Mouse (Mus musculus) hindbrain, embryonic 11.5 days (tissue): Measurements from ENCODE around the gene Grm4. TPM values are rescaled to one million over a fixed set of nuclear protein-coding genes. Genes with fewer than 3 reads are reported as not detected.

Experiments used
- ATAC-seq: fragments of 200-750 bp; cut with Nextera tagmentation; 2 replicates; pipeline ENCODE4 v1.8.0; 2017; ENCODE audit warnings: mild to moderate bottlenecking, moderate TSS enrichment, moderate library complexity; ENCODE audit not compliant: low FRiP score
- DNase-seq: peaks from one replicate; pipeline ENCODE4 v3.0.0-alpha.2; 2015; ENCODE audit warnings: low spot score
- H3K27ac ChIP-seq: fragments of 300-500 bp; sonication (generic); 2 replicates; pipeline ENCODE4 v1.5.1; 2014; ENCODE audit warnings: mild to moderate bottlenecking, low read depth, low read length
- H3K27me3 ChIP-seq: fragments of 300-500 bp; sonication (generic); 2 replicates; pipeline ENCODE4 v1.6.1; 2014; ENCODE audit warnings: mild to moderate bottlenecking, low read length, moderate library complexity, mixed read lengths; ENCODE audit not compliant: control insufficient read depth, insufficient read depth
- H3K36me3 ChIP-seq: fragments of 300-500 bp; sonication (generic); 2 replicates; pipeline ENCODE4 v1.6.1; 2014; ENCODE audit warnings: mild to moderate bottlenecking, low read length, moderate library complexity, mixed read lengths; ENCODE audit not compliant: control insufficient read depth, insufficient read depth
- H3K4me1 ChIP-seq: fragments of 300-500 bp; sonication (generic); replicated peaks from 2 replicates; pipeline ENCODE4 v1.6.1; 2014; ENCODE audit warnings: low read length, mixed read lengths; ENCODE audit not compliant: control insufficient read depth, insufficient read depth
- H3K4me2 ChIP-seq: fragments of 300-500 bp; sonication (generic); replicated peaks from 2 replicates; pipeline ENCODE4 v1.6.1; 2014; ENCODE audit warnings: mild to moderate bottlenecking, low read depth, low read length
- H3K4me3 ChIP-seq: fragments of 300-500 bp; sonication (generic); 2 replicates; pipeline ENCODE4 v1.5.1; 2014; ENCODE audit warnings: low read depth, low read length
- H3K9ac ChIP-seq: fragments of 300-500 bp; sonication (generic); 2 replicates; pipeline ENCODE4 v1.6.1; 2014; ENCODE audit warnings: low read depth, low read length
- H3K9me3 ChIP-seq: fragments of 300-500 bp; sonication (generic); 2 replicates; pipeline ENCODE4 v1.6.1; 2016; ENCODE audit warnings: low read length; ENCODE audit not compliant: control insufficient read depth
- WGBS: fragments of 180-500 bp; shearing (Covaris S2); extraction: QIAGEN DNeasy Blood & Tissue Kit; methylation state at CpG from one replicate; pipeline ENCODE4 v1.1.7; 2014; 5-methylcytosine and 5-hydroxymethylcytosine counted together
- polyA plus RNA-seq: library from polyadenylated mRNA; unstranded; fragments of >200 nt; fragmentation: Nextera tagmentation; extraction: Ambion mirVana; gene quantifications from 2 replicates; pipeline ENCODE4 v1.2.1, GENCODE M21; 2014

The Grm4 gene
- polyA plus RNA-seq, 1 experiment from 2014 or later, result 3.6 TPM

DNA sequence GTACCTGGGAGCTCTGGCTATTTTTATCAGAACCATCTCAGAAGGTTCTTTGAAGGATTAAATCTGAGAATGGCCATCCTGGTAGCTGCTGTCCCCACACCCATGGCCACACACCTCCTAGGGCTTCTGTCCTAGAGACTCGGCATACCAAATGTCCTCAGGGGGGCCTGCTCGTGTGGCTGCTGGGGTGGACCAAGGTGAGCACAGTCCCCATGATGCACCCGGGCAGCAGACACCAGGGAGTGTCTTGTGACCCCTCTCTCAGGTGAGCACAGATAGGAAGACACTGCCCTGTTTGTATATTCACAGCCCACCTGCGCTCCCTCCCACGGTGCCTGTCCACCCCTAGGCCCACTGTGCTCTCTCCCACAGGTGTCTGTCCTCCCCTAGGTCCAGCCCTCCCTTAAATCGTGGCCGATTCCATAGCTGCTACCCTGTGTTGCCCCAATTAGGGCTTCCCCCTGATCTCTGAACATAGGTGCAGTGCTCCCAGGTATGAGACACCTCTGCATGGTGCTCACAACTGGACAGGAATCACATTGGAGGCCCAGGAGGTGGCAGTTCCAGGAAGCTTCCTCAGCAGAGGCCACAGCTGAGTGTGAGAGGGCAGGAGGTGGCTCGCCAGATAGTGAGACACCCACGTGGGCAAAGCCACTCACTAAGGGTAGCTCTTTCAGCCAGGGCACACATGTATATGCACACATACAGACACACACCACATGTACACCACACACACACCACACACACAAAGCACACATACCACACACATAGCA, 66.0 kb downstream of the Grm4 start:
- Histone ChIP-seq H3K27me3 (no peaks in the 10 kb centered on the region), H3K4me3 (no peak overlapping the region), H3K4me1 (no peaks in the 10 kb centered on the region), H3K9me3 (no peaks in the 10 kb centered on the region), H3K27ac (no peak overlapping the region), H3K4me2 (no peak overlapping the region), H3K9ac (no peak overlapping the region), H3K36me3 (no peaks in the 10 kb centered on the region)
- WGBS, result 78% methylated on average over 9 of the region's 9 CpGs
- no peak for DNase-seq
- no peak for ATAC-seq

- Histone ChIP-seq H3K4me2 (no peak overlapping the region), H3K27me3 (no peaks in the 10 kb centered on the region), H3K9me3 (no peaks in the 10 kb centered on the region), H3K4me3 (no peak overlapping the region), H3K9ac (no peak overlapping the region), H3K27ac (no peak overlapping the region), H3K4me1 (no peaks in the 10 kb centered on the region), H3K36me3 (no peaks in the 10 kb centered on the region)
- ATAC-seq, result no peak
- WGBS, result 86% methylated on average over 11 of the region's 11 CpGs
- DNase-seq, result no peak
Measured at GRCm38 (mm10) chr17:27454396-27454795, 66.8 kb downstream of the Grm4 start.

- ATAC-seq, result no peak
- 84% methylated on average over 8 of the region's 8 CpGs for WGBS
- no peak overlapping the region for H3K9ac ChIP-seq
- no peaks in the 10 kb centered on the region for H3K4me1 ChIP-seq
- no peak overlapping the region for H3K27ac ChIP-seq
- no peak for DNase-seq
- no peaks in the 10 kb centered on the region for H3K9me3 ChIP-seq
- H3K36me3 ChIP-seq, result no peaks in the 10 kb centered on the region
- no peaks in the 10 kb centered on the region for H3K27me3 ChIP-seq
- H3K4me2 ChIP-seq, result no peak overlapping the region
- no peak overlapping the region for H3K4me3 ChIP-seq
Measured at GRCm38 (mm10) chr17:27453045-27453444, 68.2 kb downstream of the Grm4 start.

DNA sequence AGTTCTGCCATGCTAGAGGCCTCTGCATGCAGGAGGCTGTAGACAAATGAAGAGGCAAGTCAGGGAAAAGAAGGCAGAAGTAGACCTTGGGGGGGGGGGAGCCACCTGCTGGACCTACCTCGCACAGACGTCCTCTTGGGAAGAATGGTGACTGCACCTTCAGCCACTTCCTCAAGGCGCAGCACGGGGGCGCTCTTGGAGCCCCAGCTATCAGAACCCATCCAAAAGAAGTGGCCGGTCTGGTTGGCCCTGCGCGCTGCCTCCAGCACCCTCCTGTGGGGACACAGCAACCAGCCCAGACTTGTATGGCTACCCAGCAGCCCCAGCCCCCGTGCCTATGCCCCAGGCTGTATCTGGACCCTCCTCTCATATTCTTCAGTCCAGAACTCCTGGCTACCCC, 69.4 kb downstream of the Grm4 start:
- no peak overlapping the region for H3K4me3 ChIP-seq
- 21% methylated on average over 9 of the region's 9 CpGs for WGBS
- no peak overlapping the region for H3K27ac ChIP-seq
- no peaks in the 10 kb centered on the region for H3K4me1 ChIP-seq
- ATAC-seq (no peak), DNase-seq (no peak)
- H3K9me3 ChIP-seq, result no peaks in the 10 kb centered on the region
- no peaks in the 10 kb centered on the region for H3K36me3 ChIP-seq
- no peak overlapping the region for H3K9ac ChIP-seq
- H3K4me2 ChIP-seq, result no peak overlapping the region
- H3K27me3 ChIP-seq, result no peaks in the 10 kb centered on the region

DNA sequence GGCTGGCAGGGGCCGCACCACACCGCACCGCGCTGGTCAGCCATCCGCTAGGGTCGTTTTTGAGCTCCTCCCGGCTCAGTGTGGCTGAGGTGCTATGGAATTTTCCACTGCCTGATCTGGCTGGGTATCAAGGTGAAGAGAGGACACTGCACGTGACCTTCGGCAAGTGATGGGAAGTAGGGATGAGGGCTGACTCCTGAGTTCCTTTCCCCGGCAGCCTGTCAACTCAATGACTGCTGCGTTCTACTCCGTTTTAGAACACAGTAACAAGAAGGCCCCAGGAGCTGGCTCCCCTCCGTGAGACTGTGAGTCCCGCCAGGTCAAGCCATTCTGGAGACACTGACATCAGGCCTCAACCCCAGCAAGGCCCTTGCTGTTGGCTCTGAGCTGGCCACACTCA, 70.0 kb downstream of the Grm4 start:
- H3K27ac ChIP-seq, result no peak overlapping the region
- DNase-seq (no peak), ATAC-seq (no peak)
- H3K4me3 ChIP-seq, result no peak overlapping the region
- no peaks in the 10 kb centered on the region for H3K36me3 ChIP-seq
- H3K4me2 ChIP-seq, result no peak overlapping the region
- no peaks in the 10 kb centered on the region for H3K27me3 ChIP-seq
- no peaks in the 10 kb centered on the region for H3K4me1 ChIP-seq
- WGBS, result 89% methylated on average over 14 of the region's 14 CpGs
- H3K9ac ChIP-seq, result no peak overlapping the region
- H3K9me3 ChIP-seq, result no peaks in the 10 kb centered on the region

DNA sequence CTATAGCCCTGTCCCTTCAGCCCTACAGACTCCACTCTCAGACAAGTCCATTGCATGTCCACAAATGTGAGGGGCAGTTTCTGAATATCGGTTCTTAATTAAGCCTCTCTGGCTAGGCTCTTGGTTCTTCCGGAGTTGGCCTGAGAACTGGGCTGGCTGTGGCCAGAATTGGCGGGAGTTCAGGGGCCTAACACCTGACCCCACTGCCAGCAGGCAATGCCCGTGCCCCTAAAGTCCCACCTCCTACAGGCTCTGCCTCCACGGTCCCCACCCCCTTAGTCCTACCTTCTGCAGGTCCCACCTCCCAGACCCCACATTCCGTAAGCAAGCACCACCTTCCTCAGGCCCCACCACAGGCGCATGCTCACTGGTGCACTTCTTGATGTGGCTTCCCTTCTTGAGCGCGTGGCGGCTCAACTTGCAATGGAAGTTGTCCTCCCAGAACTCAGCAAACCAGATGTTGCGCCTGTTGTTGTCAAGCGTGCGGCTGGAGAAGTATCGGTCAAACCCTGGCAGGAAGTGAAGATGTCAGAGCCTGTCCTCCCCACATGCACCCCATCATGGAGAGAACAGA, 71.4 kb downstream of the Grm4 start:
- H3K4me3 ChIP-seq, result no peak overlapping the region
- H3K36me3 ChIP-seq, result no peaks in the 10 kb centered on the region
- H3K9me3 ChIP-seq, result no peaks in the 10 kb centered on the region
- no peak for ATAC-seq
- WGBS, result 88% methylated on average over 14 of the region's 14 CpGs
- no peaks in the 10 kb centered on the region for H3K4me1 ChIP-seq
- no peaks in the 10 kb centered on the region for H3K27me3 ChIP-seq
- no peak overlapping the region for H3K27ac ChIP-seq
- no peak for DNase-seq
- H3K9ac ChIP-seq, result no peak overlapping the region
- H3K4me2 ChIP-seq, result no peak overlapping the region

DNA sequence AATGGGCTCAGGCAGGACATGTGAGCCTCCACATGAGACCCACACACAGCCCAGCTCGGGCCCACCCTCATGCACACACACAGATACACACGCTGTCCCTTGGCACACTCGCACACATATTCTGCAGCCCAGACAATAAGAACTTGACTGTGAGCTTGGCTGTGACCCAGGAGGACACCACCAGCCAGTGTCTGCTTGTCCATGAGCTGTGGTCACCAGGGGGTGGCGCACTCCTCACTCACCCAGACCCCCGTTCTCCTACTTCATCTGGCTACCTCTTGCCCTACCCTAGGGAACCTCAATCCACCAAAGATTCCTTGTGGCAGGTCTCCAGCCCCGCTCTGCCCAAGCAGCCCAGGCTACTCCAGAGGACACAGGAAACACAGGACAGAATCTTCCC, 72.5 kb downstream of the Grm4 start:
- no peaks in the 10 kb centered on the region for H3K4me1 ChIP-seq
- H3K27ac ChIP-seq, result no peak overlapping the region
- ATAC-seq (no peak), DNase-seq (peak; percentile 40)
- no peak overlapping the region for H3K4me2 ChIP-seq
- no peaks in the 10 kb centered on the region for H3K36me3 ChIP-seq
- 67% methylated on average over 6 of the region's 6 CpGs for WGBS
- H3K9me3 ChIP-seq, result no peaks in the 10 kb centered on the region
- no peak overlapping the region for H3K9ac ChIP-seq
- no peak overlapping the region for H3K4me3 ChIP-seq
- no peaks in the 10 kb centered on the region for H3K27me3 ChIP-seq

DNA sequence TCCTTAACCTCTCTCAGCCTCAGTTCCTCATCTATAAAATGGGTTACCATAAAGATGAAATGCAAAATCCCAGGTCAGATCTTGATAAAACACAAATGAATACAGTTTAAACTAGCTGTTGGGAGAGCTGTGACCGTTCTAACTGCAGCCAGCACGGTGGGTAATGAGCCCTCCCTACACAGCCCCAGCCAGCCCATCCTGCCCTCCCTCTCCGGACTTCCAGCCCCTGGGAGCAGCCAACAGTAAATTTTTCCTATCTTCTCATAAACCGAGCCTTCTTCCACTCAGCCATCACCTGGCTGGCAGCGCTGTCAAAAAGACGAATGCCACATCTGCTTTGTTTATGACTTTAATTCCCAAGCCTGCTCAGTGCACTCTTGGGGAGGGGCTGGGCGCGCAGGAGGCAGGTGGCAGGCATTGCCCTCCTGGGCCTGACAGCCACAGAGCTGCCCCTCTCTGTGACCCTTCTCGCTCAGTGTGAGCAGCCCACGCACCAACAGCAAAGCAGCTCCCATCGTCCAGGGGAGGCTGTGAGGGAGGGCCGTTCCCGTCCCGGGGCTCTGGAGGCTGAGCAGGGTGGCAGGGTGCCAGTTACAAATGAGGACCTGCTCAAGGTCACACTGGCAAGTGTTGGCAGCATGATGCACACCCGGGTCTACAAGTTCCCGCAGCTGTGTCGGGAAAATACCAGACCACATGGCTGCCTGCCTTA, 75.7 kb downstream of the Grm4 start:
- Histone ChIP-seq H3K27me3 (no peaks in the 10 kb centered on the region), H3K9me3 (no peaks in the 10 kb centered on the region), H3K36me3 (no peaks in the 10 kb centered on the region), H3K9ac (no peak overlapping the region), H3K27ac (0 out of 2 replicates have a peak overlapping the region, but pooled peaks have one; percentile 10), H3K4me1 (no peaks in the 10 kb centered on the region), H3K4me2 (no peak overlapping the region), H3K4me3 (no peak overlapping the region)
- DNase-seq (no peak), ATAC-seq (no peak)
- 64% methylated on average over 17 of the region's 17 CpGs for WGBS
